Mouse (Mus musculus) kidney, postnatal 36 days (tissue): ENCODE data around the gene Mrpl42.

ENCODE experiments used
- DNase-seq, 2 experiments: peaks; one replicate each; pipeline ENCODE4 v3.0.0; 2021 to 2022; ENCODE audit warnings: mixed read lengths in 2 of 2

Gene Mrpl42

GRCm38 (mm10) chr10:95514656-95515292 lies 13.0 kb upstream of the Mrpl42 start, which contains the start of gene Ube2n:
Gene Ube2n (plus strand): TSS chr10:95515145.
- DNase-seq, result peak; percentile 98 to 99

DNA sequence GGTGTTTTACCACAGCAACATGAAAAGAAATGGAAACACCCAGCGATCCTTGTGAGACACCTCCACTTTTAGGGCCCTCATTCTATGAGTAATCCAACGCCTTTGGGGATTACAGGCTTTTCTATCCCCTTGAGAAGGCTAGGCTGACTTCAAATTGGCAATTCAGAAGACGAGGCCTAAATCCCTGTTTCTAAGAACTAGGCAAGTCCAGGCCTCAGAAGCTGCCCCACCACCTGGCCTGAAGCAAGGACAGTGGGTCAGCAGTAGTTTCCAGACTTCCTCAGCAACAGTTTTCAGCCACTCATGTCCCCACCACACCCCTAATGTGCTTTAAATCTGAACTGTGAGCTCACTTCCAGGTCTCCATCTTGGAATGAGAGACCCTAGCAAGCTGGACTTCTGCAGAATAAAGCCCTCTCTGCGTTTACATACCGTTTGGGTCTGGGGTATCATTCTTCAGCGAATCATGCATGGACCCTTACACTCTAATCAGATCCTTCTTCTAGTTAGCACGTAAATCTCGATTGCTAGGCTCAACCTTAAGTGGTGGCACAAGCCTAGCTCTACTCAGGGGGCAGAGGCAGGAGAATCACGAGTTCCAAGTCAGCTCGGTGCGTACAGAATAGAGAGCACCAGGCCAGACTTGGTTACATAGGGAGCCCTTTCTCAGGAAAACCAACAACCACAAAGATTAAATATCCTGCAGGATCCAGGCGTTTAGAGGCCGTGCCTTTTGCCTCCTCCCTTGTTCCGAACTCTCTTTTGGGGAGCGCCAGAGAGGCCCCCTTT lies 12.2 kb upstream of the Mrpl42 start:
- no peak for DNase-seq

GRCm38 (mm10) chr10:95512635-95513034 lies 10.9 kb upstream of the Mrpl42 start:
- DNase-seq, result no peak

GRCm38 (mm10) chr10:95509263-95509662 lies 7.5 kb upstream of the Mrpl42 start:
- no peak for DNase-seq

DNA sequence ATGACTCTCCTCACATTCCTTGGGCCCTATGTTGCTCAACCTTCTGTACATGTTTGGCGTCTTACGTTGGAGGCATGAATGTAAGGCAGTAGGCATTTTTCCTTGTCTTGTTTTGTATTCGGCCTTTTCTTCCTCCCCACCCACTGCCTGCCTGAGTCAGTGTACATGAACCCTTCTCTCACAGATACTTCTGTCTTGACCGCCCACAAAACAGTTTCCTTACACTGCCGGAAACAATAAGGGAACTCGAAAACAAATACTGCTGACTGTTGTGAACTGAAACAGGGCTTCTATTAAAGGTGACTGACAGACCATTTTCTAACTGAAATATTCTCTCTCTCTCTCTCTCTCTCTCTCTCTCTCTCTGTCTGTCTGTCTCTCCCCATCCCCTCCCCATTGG lies 7.1 kb upstream of the Mrpl42 start:
- no peak for DNase-seq

- DNase-seq, result no peak
Measured at GRCm38 (mm10) chr10:95508126-95508525, 6.4 kb upstream of the Mrpl42 start.

DNA sequence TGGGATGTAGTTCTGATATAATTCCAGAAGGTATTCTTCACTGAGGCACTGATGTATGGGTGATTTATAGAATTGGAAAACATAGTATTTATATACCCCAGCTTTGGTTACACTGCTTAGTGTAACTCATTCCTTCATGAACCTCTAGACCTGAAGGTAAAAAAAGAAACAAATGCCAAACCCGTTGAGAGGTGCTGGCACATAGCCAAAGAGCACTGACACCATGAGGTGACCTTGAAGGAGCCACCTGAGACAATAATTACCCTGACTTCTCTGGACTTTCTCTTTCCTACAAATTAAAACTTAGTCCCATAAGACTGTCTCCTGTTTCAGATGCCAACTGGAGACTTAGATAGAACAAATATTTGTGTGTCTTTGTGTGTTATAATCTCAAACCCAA lies 2.6 kb upstream of the Mrpl42 start:
- peak; percentile 19 to 57 for DNase-seq

GRCm38 (mm10) chr10:95503443-95504235 lies 1.9 kb upstream of the Mrpl42 start:
- peak in 1 of 2 experiments; percentile 38 for DNase-seq

DNA sequence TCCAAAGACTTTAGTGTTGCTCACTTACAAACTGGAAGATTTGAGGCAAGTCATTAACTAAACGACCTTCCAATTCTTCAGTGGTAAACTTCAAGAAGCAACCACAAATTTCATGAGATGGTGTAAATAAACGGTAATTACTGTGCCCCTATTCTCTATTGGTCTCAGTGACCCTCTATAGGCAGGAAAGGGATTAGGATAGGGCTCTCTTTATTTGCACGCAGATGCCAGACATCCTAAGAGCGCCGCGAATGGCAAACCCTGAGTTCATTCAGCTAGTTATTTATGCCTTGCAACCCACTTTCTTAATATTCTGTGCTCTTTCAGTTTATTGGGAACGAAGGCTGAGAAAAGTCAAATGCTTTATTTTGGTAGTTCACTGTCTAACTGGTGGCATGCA lies 707 bp downstream of the Mrpl42 start:
- no peak for DNase-seq

DNA sequence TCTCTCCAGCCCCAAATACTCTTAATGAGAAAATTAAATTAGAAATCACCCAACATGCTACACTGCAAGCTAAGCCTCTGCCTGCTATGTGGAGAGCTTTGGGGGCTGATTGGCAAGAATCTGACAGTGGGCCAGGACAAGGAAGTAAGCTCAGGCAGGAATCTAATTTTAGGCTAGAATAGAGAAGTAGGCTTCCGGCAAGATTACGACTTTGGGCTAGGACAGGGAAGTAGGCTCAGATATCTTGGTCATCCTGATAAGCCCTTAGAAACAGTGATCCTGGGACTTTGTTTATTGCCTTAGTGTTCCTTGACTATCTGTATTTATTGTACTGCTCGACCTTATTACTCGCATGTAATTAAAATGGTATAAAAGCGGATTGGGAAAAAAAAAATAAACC lies 7.5 kb downstream of the Mrpl42 start:
- no peak for DNase-seq

DNA sequence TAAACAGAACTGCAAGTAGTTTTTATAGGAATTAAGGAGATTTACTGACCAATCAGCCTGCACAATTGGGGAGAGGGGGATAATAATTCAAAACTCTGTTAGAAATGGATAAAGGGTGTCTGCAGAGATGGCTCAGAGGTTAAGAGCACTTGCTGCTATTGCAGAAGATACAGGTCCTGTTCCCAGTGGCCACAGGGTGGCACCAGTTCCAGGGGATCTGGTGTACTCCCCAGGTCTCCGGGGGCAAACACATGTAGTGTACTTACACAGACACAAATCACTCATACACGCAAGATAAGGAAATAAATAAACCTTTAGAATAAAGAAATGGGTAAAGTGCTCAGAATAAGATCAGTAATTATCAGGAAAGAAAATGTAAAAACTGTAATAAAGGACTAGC lies 12.1 kb downstream of the Mrpl42 start:
- peak; percentile 49 to 81 for DNase-seq

GRCm38 (mm10) chr10:95477516-95477915 lies 24.2 kb downstream of the Mrpl42 start:
- DNase-seq, result no peak

GRCm38 (mm10) chr10:95475923-95476322 lies 25.8 kb downstream of the Mrpl42 start:
- DNase-seq, result peak; percentile 77 to 91

DNA sequence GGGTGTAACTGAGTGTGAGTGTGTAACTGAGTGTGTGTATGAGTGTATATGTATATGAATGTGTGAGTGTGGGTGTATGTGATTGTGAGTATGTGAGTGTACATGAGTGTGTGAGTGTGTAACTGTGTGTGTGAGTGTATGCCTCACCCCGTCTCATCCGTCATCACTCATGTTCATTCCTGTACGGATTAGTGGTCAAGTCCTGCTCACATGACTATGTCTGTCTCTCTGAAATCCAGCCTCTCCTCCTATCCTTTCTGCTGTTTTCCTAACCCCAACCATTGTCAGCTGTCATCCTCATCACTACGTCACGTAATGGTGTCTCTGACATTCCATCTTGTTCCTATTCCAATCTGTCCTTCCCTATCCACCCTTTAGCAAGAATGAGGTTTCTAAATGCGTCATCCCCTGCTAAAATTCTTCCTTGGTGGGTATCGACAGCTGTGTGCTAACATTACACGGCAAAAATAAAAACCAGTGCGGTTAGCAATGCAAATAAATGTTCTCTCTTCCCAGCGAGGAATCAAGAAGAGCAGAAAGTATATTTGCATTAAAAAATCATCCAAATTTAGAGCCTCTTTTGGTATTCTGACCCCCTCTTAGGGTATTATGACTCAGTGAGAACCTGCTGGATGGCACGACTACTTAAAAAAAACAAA lies 29.7 kb downstream of the Mrpl42 start:
- DNase-seq, result no peak

DNA sequence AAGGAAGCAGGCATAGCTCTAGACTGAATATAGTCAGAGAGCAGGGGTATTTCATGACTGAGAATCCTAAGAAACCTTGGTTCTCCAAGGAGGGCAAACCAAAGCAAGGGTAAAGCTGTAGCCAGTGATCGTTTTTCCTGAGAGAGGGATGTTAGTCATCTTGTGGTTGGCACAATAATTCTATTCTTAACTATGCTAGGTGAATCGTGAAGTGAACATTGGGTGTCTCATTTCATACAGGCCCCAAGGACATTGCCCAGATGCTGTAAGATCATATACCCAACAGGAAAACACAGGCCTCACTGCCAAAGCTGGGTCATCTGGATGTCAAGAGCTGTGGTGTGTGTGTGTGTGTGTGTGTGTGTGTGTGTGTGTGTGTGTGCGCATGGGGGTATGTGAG lies 30.6 kb downstream of the Mrpl42 start:
- no peak for DNase-seq

- no peak for DNase-seq
Measured at GRCm38 (mm10) chr10:95468894-95469293, 32.8 kb downstream of the Mrpl42 start.

DNA sequence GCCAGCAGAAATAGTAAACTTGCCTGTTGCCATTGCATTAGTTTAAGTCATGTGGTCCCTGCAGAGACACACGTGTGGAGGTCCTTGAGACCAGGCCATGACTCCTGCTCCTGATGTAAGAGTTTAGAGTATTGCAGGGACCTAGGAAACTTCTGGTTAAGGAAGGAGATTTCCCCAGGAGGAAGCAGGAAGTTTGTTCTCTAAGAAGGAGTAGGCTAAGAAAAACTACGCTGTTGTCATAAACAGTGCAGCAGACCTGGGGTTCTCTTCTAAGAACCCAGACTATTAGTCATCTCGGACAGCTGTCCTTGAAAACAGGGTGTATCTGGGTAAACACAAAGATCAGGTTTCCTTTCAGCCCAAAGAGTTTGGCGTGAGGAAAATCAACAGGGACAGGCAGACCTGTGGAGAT lies 36.2 kb downstream of the Mrpl42 start:
- DNase-seq, result no peak

DNA sequence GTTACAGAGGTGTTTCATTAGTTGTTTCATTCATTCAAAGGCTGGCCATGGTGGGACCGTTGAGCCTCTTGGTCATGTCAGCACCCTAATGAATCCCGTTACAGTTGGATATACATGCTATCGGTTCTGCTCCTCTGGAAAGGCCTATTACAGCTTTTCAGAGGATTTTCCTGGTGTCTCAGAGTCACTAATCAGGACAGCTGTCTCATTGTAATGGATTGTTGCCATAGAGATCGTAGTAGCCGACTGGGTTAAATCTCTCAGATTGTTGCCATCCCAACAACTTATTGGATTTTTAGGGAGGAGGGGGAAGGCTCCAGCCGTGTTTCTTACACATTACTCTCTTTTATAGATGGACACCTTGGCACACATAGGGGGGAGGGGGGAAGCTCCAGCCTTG lies 37.2 kb downstream of the Mrpl42 start:
- no peak for DNase-seq

- no peak for DNase-seq
Measured at GRCm38 (mm10) chr10:95462231-95462630, 39.5 kb downstream of the Mrpl42 start.

GRCm38 (mm10) chr10:95461053-95461553 lies 40.6 kb downstream of the Mrpl42 start:
- DNase-seq, result no peak

- DNase-seq, result no peak
Measured at GRCm38 (mm10) chr10:95458050-95458806, 43.5 kb downstream of the Mrpl42 start.
